Mouse (Mus musculus): Measurements from ENCODE around the gene Gm19668.
"Not testable (repeated sequence)": the region's sequence is repeated elsewhere in the genome, so short reads cannot be mapped to it uniquely, and the experiment has no call there.

The Gm19668 gene

DNA sequence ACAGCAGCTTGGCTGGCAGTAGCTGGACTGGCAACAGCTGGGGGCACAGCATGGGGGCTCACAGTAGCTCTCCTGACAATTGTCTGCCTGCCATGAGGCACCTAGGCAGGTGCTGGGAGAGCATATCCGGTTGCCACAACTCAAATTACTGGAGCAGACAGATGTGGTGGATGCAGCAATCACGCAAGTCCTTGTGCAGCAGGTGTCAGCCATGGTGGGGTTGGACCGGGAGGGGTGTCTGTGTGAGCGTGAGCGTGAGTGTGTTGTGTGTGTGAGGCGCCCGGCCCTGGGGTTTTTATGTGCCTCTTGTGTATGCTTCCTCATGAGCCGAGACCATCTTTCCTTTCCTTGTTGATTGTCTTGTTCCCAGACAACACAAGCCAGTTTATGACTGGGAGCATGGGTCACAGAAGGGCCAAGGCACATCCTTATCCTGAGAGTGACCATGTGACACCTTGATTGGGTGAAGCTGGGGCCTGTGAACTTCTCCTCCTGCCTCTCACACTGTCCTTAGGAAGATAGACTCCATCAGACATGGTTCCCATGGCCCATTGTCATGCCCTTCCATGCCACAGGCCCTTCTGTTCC lies at the start of gene Gm19668:
TSS of gene Gm19668 (minus strand) at position 213 of the 588 bp plus-strand sequence.
- no peak for DNase-seq (ENCODE audit: extremely low read depth, low read depth)

DNA sequence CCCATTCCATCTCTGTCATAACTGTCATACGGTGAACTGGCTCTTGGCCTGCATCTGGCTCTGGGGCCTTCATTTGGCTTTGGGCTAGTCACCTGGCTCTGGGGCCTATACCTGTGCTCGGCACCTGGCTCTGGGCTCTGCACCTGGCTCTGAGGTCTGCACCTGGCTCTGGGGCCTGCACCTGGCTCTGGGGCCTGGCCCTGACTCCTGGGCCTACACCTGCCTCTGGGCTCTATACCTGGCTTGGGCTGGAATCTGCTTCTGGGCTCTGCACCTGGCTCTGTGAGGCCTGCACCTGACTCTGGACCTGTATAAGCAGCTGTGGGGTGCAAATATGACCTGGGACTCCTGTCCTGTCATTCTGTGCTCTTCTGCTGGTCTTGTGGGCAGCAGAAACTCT lies 48.6 kb upstream of the Gm19668 start:
- no peak for DNase-seq (ENCODE audit: extremely low read depth, low read depth)

DNA sequence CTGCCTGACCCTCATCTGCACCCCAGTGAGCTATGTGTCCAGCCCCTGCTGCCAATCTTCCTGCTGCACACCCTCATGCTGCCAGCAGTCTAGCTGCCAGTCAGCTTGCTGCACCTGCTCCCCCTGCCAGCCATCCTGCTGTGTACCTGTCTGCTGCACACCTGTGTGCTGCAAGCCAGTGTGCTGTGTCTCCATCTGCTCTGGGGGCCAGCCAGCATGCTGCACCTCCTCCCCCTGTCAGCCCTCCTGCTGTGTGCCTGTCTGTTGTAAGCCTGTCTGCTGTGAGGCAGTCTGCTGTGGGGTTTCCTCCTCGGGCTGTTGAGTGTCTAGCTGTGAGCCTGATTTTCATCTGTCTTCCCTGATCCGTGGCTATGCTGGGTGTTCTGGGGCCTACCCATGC lies 48.0 kb upstream of the Gm19668 start:
- no peak for DNase-seq (ENCODE audit: extremely low read depth, low read depth)

DNA sequence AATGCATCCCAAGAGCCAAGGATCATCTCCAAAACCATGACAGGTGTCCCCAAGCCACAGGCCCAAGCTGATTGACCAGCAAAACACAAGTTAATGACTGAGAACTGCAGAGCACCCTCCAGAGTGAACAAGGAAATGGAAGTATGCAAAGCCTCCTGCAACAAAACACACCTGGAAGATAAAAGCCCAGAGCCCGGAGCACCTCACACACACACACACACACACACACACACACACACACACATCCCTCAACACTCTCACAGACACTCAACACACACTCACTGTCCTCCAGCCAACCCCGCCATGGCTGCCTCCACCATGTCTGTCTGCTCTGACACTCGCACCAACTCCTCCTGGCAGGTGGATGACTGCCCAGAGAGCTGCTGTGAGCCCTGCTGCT lies 47.6 kb upstream of the Gm19668 start, which contains the start of gene Gm36176:
TSS of gene Gm36176 (plus strand) at position 301 of the 400 bp plus-strand sequence.
- no peak for DNase-seq (ENCODE audit: extremely low read depth, low read depth)

DNA sequence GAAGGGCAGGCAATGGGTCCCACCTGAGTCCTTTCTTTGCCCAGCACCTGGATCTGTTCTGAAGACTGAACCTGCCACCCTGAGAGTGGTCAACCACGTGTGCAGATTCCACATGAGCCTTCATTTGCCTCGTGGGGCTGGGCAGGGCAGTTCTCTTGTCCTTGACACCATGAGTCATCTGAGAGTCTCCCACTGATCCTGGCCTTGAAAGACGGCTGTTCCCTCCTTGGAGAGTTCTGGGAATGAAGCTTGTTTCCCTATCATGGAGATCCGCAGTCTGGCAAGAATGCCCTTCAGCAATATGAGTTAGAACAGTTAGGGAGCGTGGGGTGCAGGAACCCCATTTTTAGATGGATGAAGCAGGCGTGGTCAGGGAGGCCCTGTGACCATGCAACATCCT lies 40.1 kb upstream of the Gm19668 start:
- DNase-seq (ENCODE audit: extremely low read depth, low read depth), result no peak

DNA sequence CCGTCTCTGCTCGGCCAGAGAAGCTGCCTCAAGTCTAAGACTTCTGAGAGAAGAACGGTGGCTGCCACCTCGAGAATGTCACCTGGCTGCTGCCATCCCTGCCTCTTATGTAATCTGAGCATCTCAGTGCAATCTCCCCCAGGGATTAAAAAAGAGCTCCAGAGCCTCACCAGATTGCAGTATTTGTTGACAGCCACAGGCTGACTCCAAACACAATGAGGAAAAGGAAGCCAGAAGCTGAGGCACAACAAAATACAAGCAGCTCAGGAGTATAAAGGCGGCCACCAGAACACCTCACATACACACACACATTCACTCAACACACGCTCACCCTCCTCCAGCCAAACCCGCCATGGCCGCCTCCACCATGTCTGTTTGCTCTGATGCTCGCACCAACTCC lies 36.7 kb upstream of the Gm19668 start, which contains the start of gene Krtap10-10:
TSS of gene Krtap10-10 (plus strand) at position 301 of the 400 bp plus-strand sequence.
- DNase-seq (ENCODE audit: extremely low read depth, low read depth), result no peak

DNA sequence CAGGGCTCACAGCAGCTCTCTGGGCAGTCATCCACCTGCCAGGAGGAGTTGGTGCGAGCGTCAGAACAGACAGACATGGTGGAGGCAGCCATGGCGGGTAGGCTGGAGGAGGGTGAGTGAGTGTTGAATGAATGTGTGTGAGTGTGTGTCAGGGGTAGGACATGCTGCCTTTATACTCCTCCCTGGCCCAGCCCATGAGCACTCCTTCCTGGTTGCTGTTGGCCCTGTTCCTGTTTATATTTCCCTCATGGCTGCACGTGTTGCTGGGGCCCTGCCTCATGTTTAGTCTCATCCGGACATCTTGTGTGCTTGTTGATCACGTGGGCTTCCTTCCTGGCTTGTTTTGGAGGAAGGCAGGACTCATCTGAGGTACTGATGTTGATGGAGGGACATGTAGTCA lies 28.0 kb upstream of the Gm19668 start, which contains the start of gene Krtap10-4:
TSS of gene Krtap10-4 (minus strand) at position 145 of the 400 bp plus-strand sequence.
- no peak for DNase-seq (ENCODE audit: extremely low read depth, low read depth)

DNA sequence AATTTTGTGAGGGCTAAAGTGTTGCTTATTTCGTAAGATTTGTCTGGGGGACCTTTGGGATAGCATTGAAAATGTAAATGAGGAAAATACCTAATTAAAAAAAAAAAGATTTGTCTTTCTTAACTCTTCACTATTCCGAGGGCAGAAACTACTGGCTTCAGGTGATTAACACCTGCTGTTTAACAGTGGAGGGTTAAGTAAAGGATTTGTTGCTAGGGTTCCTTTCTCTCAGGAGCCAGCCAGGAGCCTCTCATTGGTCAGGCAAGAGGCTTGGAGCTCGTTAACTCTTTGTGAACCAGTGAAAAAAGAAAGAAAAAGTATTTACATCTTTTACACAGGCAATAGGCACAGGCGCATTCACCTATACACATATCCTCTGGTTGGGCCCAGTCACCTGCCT lies 20.3 kb upstream of the Gm19668 start:
- DNase-seq (ENCODE audit: extremely low read depth, low read depth), result no peak

DNA sequence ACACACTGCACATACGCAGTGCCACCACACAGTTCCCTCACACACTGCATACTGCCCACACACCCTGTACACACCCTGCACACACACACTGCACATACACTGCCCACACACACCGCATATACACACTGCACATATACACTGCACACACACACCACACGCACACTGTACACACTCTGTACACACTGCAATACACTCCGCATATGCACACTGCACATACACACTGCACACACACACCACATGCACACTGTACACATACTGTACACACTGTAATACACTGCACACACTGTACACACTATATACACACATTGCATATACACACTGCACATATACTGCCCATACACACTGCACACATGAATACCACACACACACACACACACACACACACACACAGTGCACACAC lies 19.6 kb upstream of the Gm19668 start:
- no peak for DNase-seq (ENCODE audit: extremely low read depth, low read depth)

DNA sequence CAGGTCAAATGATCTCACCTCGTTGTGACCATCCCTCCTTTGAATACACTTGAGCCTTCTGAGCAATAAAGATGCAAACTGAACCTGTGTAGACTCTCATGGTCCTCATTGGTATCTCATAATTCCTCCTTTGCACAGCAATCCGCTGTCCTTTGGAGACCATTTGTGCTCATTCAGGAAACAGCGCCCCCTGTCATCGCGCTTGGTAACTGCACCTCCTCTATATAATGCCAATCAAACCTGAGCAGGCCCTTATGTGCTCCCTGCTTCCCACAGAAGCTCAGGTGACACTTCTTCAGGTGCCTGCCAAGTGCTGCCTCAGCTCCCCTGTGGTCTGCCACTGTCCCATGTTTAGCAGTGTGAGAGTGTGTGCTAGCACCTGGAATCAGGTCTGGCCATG lies 16.6 kb upstream of the Gm19668 start:
- no peak for DNase-seq (ENCODE audit: extremely low read depth, low read depth)

DNA sequence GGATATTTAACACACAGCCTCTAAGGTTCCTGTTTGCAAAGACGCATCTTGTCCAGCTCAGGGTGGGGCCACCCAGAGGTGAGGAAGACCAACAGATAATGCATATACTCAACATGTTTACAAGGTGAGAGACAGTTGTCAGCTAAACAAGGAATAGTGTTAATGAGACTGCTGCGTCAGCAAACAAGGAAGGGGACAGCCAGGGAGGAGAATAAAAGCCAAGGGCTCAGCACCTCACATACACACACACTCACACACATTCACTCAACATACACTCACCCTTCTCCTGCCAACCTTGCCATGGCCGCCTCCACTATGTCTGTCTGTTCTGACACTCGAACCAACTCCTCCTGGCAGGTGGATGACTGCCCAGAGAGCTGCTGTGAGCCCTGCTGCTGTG lies 15.4 kb upstream of the Gm19668 start, which contains the start of gene Gm2696:
TSS of gene Gm2696 (plus strand) at position 301 of the 400 bp plus-strand sequence.
- DNase-seq (ENCODE audit: extremely low read depth, low read depth), result no peak

DNA sequence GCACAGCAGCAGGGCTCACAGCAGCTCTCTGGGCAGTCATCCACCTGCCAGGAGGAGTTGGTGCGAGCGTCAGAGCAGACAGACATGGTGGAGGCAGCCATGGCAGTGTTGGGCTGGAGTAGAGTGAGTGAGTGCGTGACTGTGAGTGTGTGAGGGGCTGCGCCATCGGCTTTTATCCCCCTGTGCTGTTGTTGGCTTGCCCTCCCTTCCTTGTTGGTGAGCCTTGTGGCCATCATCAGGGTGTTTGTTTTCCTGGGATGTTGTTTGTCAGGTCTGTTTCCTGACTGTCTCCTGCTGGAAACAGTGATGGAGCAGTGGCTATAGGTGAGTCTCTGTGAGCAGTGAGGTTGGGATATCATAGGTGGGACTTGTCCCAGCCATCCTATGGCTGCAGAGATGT lies 12.8 kb upstream of the Gm19668 start, which contains the start of gene Gm9507:
TSS of gene Gm9507 (minus strand) at position 101 of the 400 bp plus-strand sequence.
- no peak for DNase-seq (ENCODE audit: extremely low read depth, low read depth)

DNA sequence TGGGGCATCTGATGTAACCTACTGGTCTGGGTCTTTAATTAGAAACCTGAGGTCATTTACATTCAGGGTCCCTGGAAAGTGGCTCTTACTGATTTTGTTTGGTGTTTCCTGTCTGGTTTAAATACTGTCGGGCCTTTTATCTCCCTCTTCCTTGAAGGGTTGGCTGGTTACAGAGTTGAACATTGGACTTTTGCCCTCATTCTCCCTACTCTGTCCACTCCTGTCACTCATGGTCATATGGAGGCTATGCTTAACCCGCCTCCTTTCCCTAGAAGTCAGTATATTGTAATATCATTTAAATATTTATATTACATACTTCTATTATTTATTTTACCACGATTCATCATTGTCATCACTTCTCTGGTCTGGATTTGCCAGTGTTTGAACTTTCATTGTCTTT lies 5.2 kb upstream of the Gm19668 start:
- DNase-seq (ENCODE audit: extremely low read depth, low read depth), result no peak

DNA sequence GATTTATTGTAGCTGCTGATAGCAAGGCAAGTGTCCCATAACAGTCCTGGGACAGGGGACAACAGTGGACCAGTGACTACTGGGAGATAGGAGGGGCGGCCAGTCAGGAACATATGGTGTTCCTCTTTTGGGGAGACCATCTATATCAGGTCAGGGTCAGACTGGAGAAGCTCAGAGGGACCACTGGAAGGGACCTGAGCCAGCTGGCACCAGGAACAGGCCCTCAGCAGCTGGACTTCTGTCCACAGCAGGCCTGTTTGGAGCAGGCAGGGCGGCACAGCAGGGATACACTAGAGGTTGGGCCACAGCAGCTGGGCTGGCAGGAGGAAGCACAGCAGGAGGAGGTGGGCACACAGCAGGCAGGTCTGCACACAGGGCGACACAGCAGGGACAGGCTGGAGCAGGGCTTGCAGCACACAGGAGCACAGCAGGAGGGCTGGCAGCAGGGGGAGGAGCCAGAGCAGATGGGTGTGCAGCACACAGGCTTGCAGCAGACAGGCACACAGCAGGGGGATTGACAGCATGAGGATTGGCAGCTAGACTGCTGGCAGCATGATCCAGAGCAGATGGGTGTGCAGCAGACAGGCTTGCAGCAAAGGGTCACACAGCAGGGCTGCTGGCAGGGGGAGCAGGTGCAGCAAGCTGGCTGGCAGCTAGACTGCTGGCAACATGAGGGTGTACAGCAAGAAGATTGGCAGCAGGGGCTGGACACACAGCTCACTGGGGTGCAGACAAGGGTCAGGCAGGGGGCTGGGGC lies 591 bp downstream of the Gm19668 start:
- DNase-seq (ENCODE audit: extremely low read depth, low read depth), result not testable (repeated sequence)

DNA sequence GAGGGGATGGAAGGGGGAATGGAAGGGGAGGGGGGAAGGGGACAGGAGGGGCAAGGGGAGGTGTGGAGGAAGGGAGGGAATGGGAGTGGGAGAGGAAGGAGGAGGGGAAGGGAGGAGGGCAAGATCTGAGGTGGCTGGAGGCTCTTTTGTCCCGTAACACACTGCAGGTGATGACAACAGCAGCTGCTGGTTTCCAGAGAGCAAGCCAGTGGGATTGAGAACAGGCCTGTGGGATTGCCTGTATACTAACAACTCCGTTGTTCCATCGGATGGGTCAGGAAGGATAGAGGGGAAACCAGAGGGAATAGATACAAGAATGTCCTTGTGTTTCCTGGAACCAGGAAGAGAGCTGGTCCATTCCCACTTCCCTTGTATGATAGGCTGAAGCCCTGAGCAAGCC lies 1.3 kb downstream of the Gm19668 start:
- DNase-seq (ENCODE audit: extremely low read depth, low read depth), result no peak

DNA sequence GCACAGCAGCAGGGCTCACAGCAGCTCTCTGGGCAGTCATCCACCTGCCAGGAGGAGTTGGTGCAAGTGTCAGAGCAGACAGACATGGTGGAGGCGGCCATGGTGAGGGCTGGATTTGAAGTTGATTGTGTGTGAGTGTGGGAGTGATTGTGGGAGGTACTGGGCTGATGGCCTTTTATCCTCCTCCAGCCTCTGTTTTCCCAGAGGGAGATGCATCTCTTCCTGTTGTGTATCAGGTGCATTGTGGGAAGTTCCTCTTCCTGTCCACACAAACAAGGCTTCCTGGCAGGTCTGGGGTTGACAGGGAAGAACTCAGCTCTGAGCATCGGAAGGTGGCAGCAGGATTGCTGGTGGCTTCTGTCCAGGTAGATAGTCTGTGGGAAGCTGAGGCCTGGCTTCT lies 4.0 kb downstream of the Gm19668 start, which contains the start of gene Gm9639:
TSS of gene Gm9639 (minus strand) at position 101 of the 400 bp plus-strand sequence.
- no peak for DNase-seq (ENCODE audit: extremely low read depth, low read depth)

DNA sequence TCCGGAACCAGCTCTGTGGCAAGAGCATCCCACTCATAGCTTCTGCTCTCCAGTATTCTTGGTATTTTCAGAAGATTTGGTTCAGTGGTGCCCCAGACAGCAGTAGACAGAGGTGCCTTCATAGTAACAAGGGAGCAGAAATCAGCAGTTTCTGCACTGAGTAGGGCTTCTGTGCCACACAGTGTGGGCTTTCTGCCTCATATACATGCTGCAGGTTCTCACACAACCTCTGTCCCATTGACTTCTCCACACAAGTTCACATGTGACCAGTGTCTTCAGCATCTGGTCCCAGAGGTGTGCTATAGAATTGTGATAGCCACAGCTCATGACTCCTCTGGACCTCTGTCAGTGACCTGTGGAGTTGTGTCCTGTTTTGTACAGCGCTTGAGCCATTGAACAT lies 10.3 kb downstream of the Gm19668 start:
- no peak for DNase-seq (ENCODE audit: extremely low read depth, low read depth)

DNA sequence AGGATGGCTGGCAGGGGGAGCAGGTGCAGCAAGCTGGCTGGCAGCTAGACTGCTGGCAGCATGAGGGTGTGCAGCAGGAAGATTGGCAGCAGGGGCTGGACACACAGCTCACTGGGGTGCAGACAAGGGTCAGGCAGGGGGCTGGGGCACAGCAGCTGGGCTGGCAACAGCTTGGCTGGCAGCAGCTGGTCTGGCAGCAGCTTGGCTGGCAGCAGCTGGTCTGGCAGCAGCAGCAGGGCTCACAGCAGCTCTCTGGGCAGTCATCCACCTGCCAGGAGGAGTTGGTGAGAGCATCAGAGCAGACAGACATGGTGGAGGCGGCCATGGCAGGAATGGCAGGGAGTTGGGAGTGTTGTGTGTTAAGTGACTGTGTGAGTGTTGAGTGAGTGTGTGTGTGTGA lies 11.1 kb downstream of the Gm19668 start, which contains the start of gene Gm7137:
TSS of gene Gm7137 (minus strand) at position 325 of the 400 bp plus-strand sequence.
- DNase-seq (ENCODE audit: extremely low read depth, low read depth), result not testable (repeated sequence)

DNA sequence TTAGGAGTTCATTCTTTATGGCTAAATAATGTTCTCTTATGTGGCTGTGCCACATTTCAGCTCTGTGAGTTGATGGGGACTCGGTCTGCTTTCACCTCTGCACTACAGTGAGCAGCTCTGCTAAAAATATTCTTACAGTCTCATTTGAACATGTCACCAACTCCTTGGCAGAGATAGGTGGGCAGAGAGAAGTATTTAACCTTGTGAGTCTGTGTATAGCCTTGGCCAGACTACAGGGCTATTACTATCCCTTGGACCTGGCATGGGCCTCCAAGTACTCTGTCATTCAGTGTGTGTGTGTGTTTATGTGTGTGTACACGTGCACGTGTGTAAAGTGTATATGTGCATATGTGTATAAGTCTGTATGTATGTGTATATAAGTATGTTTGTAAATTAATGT lies 15.5 kb downstream of the Gm19668 start:
- not testable (repeated sequence) for DNase-seq (ENCODE audit: extremely low read depth, low read depth)

DNA sequence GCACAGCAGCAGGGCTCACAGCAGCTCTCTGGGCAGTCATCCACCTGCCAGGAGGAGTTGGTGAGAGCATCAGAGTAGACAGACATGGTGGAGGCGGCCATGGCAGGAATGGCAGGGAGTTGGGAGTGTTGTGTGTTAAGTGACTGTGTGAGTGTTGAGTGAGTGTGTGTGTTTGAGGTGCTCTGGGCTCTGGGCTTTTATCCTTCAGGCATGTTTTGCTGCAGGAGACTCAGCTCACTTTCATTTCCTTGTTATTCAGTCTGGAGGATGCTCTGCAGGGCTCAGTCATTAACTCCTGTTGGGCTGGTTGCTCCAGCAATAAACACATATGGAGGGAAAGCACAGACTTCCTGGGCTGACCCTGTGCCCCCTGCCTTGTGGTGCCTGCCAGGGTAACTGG lies 16.5 kb downstream of the Gm19668 start, which contains the start of gene Gm3250:
TSS of gene Gm3250 (minus strand) at position 101 of the 400 bp plus-strand sequence.
- not testable (repeated sequence) for DNase-seq (ENCODE audit: extremely low read depth, low read depth)

DNA sequence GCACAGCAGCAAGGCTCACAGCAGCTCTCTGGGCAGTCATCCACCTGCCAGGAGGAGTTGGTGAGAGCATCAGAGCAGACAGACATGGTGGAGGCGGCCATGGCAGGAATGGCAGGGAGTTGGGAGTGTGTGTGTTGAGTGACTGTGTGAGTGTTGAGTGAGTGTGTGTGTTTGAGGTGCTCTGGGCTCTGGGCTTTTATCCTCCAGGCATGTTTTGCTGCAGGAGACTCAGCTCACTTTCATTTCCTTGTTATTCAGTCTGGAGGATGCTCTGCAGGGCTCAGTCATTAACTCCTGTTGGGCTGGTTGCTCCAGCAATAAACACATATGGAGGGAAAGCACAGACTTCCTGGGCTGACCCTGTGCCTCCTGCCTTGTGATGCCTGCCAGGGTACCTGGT lies 22.1 kb downstream of the Gm19668 start, which contains the start of gene Gm7138:
TSS of gene Gm7138 (minus strand) at position 101 of the 400 bp plus-strand sequence.
- not testable (repeated sequence) for DNase-seq (ENCODE audit: extremely low read depth, low read depth)

DNA sequence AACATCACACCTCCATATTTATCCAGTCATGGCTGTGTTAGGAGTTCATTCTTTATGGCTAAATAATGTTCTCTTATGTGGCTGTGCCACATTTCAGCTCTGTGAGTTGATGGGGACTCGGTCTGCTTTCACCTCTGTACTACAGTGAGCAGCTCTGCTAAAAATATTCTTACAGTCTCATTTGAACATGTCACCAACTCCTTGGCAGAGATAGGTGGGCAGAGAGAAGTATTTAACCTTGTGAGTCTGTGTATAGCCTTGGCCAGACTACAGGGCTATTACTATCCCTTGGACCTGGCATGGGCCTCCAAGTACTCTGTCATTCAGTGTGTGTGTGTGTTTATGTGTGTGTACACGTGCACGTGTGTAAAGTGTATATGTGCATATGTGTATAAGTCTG lies 26.8 kb downstream of the Gm19668 start:
- DNase-seq (ENCODE audit: extremely low read depth, low read depth), result not testable (repeated sequence)

Measured in MEL-GATA-1-ER (cell line).